12 mouse cellular contexts compared by ENCODE assay signal in the genomic region with DNA sequence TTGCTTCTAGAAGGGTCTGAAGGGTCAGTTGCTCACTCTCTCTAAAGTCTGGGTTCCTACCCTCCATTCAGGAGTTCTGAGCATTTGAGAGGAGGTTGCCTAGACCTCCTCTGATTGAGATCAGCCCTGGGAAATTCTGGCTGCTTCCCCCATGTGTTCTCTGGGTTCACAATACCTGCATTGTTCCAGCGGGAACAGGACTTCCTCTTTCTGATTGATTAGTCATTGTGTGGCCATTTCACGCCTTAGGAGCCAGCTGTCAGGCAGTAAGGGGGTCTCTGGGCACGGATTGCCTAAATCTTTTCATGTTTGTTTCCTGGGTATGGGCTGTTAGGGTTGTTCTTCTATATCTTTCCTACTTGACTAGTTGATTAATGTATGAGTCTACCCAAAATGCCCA. TPM values are rescaled to one million over a fixed set of nuclear protein-coding genes. Genes with fewer than 3 reads are reported as not detected.
DNase-seq lines count a peak whose midpoint lies in the region; ATAC-seq and TF ChIP-seq lines count a peak whose summit lies in the region.
"Had no signal": no experiment of that assay in that cellular context is flagged by ENCODE, and none has a peak within 500 bp of the region (broad histone marks: within the 10 kb centered on the region; RNA-seq: fewer than 3 reads in every experiment).

No protein-coding gene starts in this region.

- ATAC-seq in kidney, embryonic 14.5 days (ENCODE audit: low FRiP score, low TSS enrichment): no peak
- no peak for ATAC-seq in CD4-positive, CD25-positive, alpha-beta regulatory T cell, adult 4 months
- no peak for ATAC-seq in heart, embryonic 11.5 days (replicated peaks; ENCODE audit: insufficient number of reproducible peaks, low FRiP score, low TSS enrichment)

- no peak overlapping the region for H3K9ac ChIP-seq in kidney, embryonic 14.5 days (ENCODE audit: low read depth, low read length)
- no peak overlapping the region for H3K9ac ChIP-seq in CH12.LX (ENCODE audit: insufficient read depth, low read depth)
- H3K9ac ChIP-seq in heart, embryonic 11.5 days (ENCODE audit: low read depth, low read length): no peak overlapping the region
- H3K9ac ChIP-seq: heart, embryonic 15.5 days; stomach, embryonic 15.5 days had no signal

- no peaks in the 10 kb centered on the region for H3K79me2 ChIP-seq in CH12.LX (replicated peaks; ENCODE audit: control insufficient read depth, extremely low read depth, insufficient read depth, poor library complexity, severe bottlenecking)

- no peaks in the 10 kb centered on the region for H3K36me3 ChIP-seq in kidney, embryonic 14.5 days (ENCODE audit: control insufficient read depth, insufficient read depth, low read length)
- H3K36me3 ChIP-seq in CH12.LX (replicated peaks in 1 of 2; ENCODE audit: control insufficient read depth in 1 of 2, insufficient read depth in 1 of 2, low read length in 1 of 2): no peaks in the 10 kb centered on the region
- no peaks in the 10 kb centered on the region for H3K36me3 ChIP-seq in heart, embryonic 11.5 days (ENCODE audit: control insufficient read depth, insufficient read depth, low read length)
- H3K36me3 ChIP-seq: heart, embryonic 15.5 days; stomach, embryonic 15.5 days had no signal

- no peaks in the 10 kb centered on the region for H3K9me3 ChIP-seq in kidney, embryonic 14.5 days (ENCODE audit: control insufficient read depth, low read length)
- peaks cover 3% of the 10 kb centered on the region for H3K9me3 ChIP-seq in CH12.LX (replicated peaks; ENCODE audit: low read length)
- H3K9me3 ChIP-seq in heart, embryonic 11.5 days (replicated peaks; ENCODE audit: control insufficient read depth, low read length): no peaks in the 10 kb centered on the region
- H3K9me3 ChIP-seq: heart, embryonic 15.5 days; stomach, embryonic 15.5 days had no signal

- DNase-seq in kidney, adult 11 months: peak; percentile 9
- peak; percentile 18 for DNase-seq in CH12.LX (ENCODE audit: extremely low read depth)
- peak; percentile 45 for DNase-seq in embryo, embryonic 9.5 days (ENCODE audit: extremely low spot score)
- peak; percentile 16 to 30 for DNase-seq in kidney, postnatal 36 days
- DNase-seq in urinary bladder, postnatal 36 days (ENCODE audit: low spot score in 2 of 2): no peak

- dilution Hi-C loops in CH12.LX (cut with MboI; ENCODE audit: extremely low pct_ligation_motif_present, extremely low pct_unique_long_range_greater_than_20kb, low sequenced_read_pairs): no loop called here

- TF ChIP-seq EP300 in CH12.LX (IDR thresholded peaks at IDR 0.05; ENCODE audit: low read length): no peak

- WGBS in kidney, embryonic 14.5 days: 23% methylated on average over 3 of the region's 3 CpGs
- 37% methylated on average over 3 of the region's 3 CpGs for WGBS in heart, embryonic 11.5 days (ENCODE audit: insufficient replicate concordance)

- TF ChIP-seq CTCF in CH12.LX (conservative IDR thresholded peaks at IDR 0.05 in 1 of 2, IDR thresholded peaks at IDR 0.05 in 1 of 2; ENCODE audit: low read depth in 2 of 2, low read length in 2 of 2): no peak

- no peak overlapping the region for H3K4me2 ChIP-seq in kidney, embryonic 14.5 days (replicated peaks; ENCODE audit: low read depth, low read length)
- H3K4me2 ChIP-seq in CH12.LX (ENCODE audit: insufficient read depth, low read depth, poor library complexity, severe bottlenecking): no peak overlapping the region
- H3K4me2 ChIP-seq in heart, embryonic 11.5 days: no peak overlapping the region
- H3K4me2 ChIP-seq: heart, embryonic 15.5 days; stomach, embryonic 15.5 days had no signal

- H3K27me3 ChIP-seq in kidney, embryonic 14.5 days (ENCODE audit: control insufficient read depth, insufficient read depth, low read length): no peaks in the 10 kb centered on the region
- H3K27me3 ChIP-seq in CH12.LX (replicated peaks): no peaks in the 10 kb centered on the region
- H3K27me3 ChIP-seq in heart, embryonic 11.5 days (ENCODE audit: control insufficient read depth, insufficient read depth, low read length): no peaks in the 10 kb centered on the region
- H3K27me3 ChIP-seq: heart, embryonic 15.5 days; stomach, embryonic 15.5 days had no signal

- no peak for TF ChIP-seq RAD21 in CH12.LX (IDR thresholded peaks at IDR 0.05; ENCODE audit: low read depth, low read length)

- in situ Hi-C loops in CH12.LX (cut with MboI; ENCODE audit: low pct_ligation_motif_present, low pct_unique_long_range_greater_than_20kb, low sequenced_read_pairs): no loop called here

- no peak overlapping the region for H3K27ac ChIP-seq in kidney, embryonic 14.5 days (ENCODE audit: low read depth, low read length)
- no peak overlapping the region for H3K27ac ChIP-seq in CH12.LX (ENCODE audit: insufficient read depth, low read depth)
- H3K27ac ChIP-seq in heart, embryonic 11.5 days (ENCODE audit: low read depth, low read length): no peak overlapping the region
- H3K27ac ChIP-seq: heart, embryonic 15.5 days; stomach, embryonic 15.5 days had no signal

- no peak for TF ChIP-seq POLR2A in CH12.LX (IDR thresholded peaks at IDR 0.05; ENCODE audit: low read depth, low read length)

- no peaks in the 10 kb centered on the region for H3K4me1 ChIP-seq in kidney, embryonic 14.5 days (ENCODE audit: control insufficient read depth, insufficient read depth, low read length)
- H3K4me1 ChIP-seq in CH12.LX (ENCODE audit: control insufficient read depth in 1 of 2, insufficient read depth in 2 of 2): peaks cover 0 to 6% of the 10 kb centered on the region in 2 experiments; a peak in 2 of 4 replicates
- peaks cover 8% of the 10 kb centered on the region; the same call in 1 of the 2 replicates for H3K4me1 ChIP-seq in heart, embryonic 11.5 days (ENCODE audit: control insufficient read depth, insufficient read depth, low read length)
- H3K4me1 ChIP-seq: stomach, embryonic 15.5 days had no signal

- H3K4me3 ChIP-seq in kidney, embryonic 14.5 days (ENCODE audit: low read length): no peak overlapping the region
- H3K4me3 ChIP-seq in CH12.LX (replicated peaks in 1 of 3; ENCODE audit: low read depth in 2 of 3, low read length in 2 of 3, poor library complexity in 1 of 3): no peak overlapping the region
- no peak overlapping the region for H3K4me3 ChIP-seq in heart, embryonic 11.5 days (ENCODE audit: low read depth, low read length)
- H3K4me3 ChIP-seq: heart, embryonic 15.5 days; stomach, embryonic 15.5 days had no signal

TF ChIP-seq in CH12.LX, 34 proteins besides CTCF, POLR2A, EP300 and RAD21:
- TF ChIP-seq IRF4 (IDR thresholded peaks at IDR 0.05; ENCODE audit: low read depth, low read length) (no peak), USF2 (conservative IDR thresholded peaks at IDR 0.05; ENCODE audit: low read depth, low read length) (no peak), JUN (IDR thresholded peaks at IDR 0.05; ENCODE audit: insufficient read depth, low read depth, low read length) (no peak), SIN3A (IDR thresholded peaks at IDR 0.05; ENCODE audit: low read length) (no peak), MAZ (IDR thresholded peaks at IDR 0.05; ENCODE audit: low read depth, low read length) (no peak), JUND (conservative IDR thresholded peaks at IDR 0.05; ENCODE audit: low read depth, low read length) (no peak), NELFE (IDR thresholded peaks at IDR 0.05; ENCODE audit: low read depth, low read length) (no peak), KAT2A (IDR thresholded peaks at IDR 0.05; ENCODE audit: insufficient replicate concordance, low read length) (no peak), GABPA (IDR thresholded peaks at IDR 0.05; ENCODE audit: insufficient replicate concordance, low read depth, low read length) (no peak), ETS1 (conservative IDR thresholded peaks at IDR 0.05; ENCODE audit: low read depth, low read length) (no peak), CHD1 (IDR thresholded peaks at IDR 0.05; ENCODE audit: low read depth, low read length) (no peak), MAFK (IDR thresholded peaks at IDR 0.05; ENCODE audit: insufficient replicate concordance, low read length) (no peak), NRF1 (IDR thresholded peaks at IDR 0.05; ENCODE audit: low read depth, low read length) (no peak), USF1 (IDR thresholded peaks at IDR 0.05; ENCODE audit: low read depth, low read length) (no peak), ZC3H11A (IDR thresholded peaks at IDR 0.05; ENCODE audit: low read depth, low read length) (no peak), MEF2A (IDR thresholded peaks at IDR 0.05; ENCODE audit: borderline replicate concordance, low read depth, low read length) (no peak), MXI1 (IDR thresholded peaks at IDR 0.05; ENCODE audit: low read depth, low read length) (no peak), ELF1 (IDR thresholded peaks at IDR 0.05; ENCODE audit: low read depth, low read length) (no peak), MAX (IDR thresholded peaks at IDR 0.05; ENCODE audit: low read length) (no peak)

RNA-seq across cellular contexts. Expression of a gene that starts 32.8 kb away (rescaled TPM):
- polyA plus RNA-seq in kidney, embryonic 14.5 days (2014; fragmentation: Nextera tagmentation; extraction: Ambion mirVana): 0.29 TPM in 1 of 2 replicates, not detected in the other
- total RNA-seq in CH12.LX (2012; rRNA removed): not detected in 2 replicates
- total RNA-seq in CH12.LX (2014; rRNA removed): not detected in 2 replicates
- not detected in 2 replicates for polyA plus RNA-seq in CH12.LX (2012; ENCODE audit: insufficient read length, low read depth)
- not detected for polyA plus RNA-seq in CD4-positive, CD25-positive, alpha-beta regulatory T cell, adult 4 months (2017; shearing (Covaris generic))
- polyA plus RNA-seq in heart, embryonic 11.5 days (2014; fragmentation: Nextera tagmentation; extraction: Ambion mirVana): 0.54 TPM in 1 of 2 replicates, not detected in the other
- total RNA-seq: megakaryocyte-erythroid progenitor cell, adult 5-6 weeks had no signal
- polyA plus RNA-seq: C2C12; heart, embryonic 15.5 days had no signal

Comparison
In these comparisons a context has a peak if more than half of its experiments do, and no peak if none do; other contexts are left out.
1. DNase-seq: peak in kidney, adult 11 months (single experiment), CH12.LX (single experiment), embryo, embryonic 9.5 days (single experiment) and kidney, postnatal 36 days (2 of 2); none in urinary bladder, postnatal 36 days (0 of 2).